Mouse (Mus musculus) central nervous system, embryonic 11.5 days (tissue): Measurements from ENCODE around the gene Patl2. TPM values are rescaled to one million over a fixed set of nuclear protein-coding genes. Genes with fewer than 3 reads are reported as not detected.

Experiments used
- polyA plus RNA-seq: library from polyadenylated mRNA; depleted of rRNA; stranded (reverse); fragments of >200 nt; gene quantifications from 2 replicates; pipeline ENCODE4 v1.2.3, GENCODE M21; 2012; rRNA removed

Gene Patl2
- 0.02 TPM in 1 of 2 replicates, not detected in the other for polyA plus RNA-seq

DNA sequence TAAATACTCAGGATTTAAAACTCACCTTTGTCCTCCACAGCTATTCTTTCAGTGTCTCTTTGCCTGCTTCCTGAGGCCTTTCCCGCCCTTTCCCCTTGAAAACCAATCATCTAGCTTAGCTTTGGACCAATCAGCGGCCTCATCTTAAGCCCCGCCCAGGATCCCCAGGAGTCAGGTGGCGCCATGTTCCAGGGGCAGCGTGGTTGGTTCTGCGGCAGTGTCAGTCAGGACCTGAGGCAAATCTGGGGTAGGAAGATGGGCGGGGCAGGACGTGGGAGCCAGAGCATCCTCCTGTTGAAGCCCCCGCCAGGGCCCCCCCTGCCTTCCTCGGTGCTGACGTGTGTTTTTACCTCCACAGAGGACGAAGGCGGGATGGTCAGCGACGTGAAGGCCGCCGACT lies at the start of gene Patl2, which contains the start of gene Terb2:
TSS of gene Patl2 (minus strand) at position 84 of the 400 bp plus-strand sequence.
TSS of gene Terb2 (plus strand) at position 167 of the 400 bp plus-strand sequence.

GRCm38 (mm10) chr2:122234611-122235288 lies 48.8 kb upstream of the Patl2 start, which contains the start of gene Sord:
Gene Sord, plus strand, starts transcription at chr2:122234749.

DNA sequence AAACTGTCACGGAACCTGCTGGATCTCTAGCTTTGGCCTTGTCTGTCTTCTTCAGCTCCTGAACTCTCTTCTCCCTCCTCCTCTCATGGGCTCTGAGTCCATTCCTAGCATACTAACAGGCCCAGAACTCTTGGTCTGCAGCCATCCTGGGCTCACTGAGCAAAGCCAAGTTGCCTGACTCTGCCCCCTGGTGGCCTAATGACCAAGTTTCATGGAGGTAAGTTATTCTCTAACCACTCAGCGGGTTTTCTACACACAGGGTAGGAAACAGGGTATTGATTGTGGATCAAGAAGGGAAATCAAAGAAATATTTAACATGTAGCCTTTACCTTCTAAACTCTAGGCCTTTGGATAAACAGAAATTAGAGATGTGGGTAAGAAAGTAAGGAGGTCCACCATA lies 25.3 kb downstream of the Patl2 start, which contains the start of gene Trim69:
TSS of gene Trim69 (plus strand) at position 21 of the 400 bp plus-strand sequence.

GRCm38 (mm10) chr2:122147508-122148241 lies 38.3 kb downstream of the Patl2 start, which contains the start of gene B2m:
Gene B2m, plus strand, starts transcription at chr2:122147686.

GRCm38 (mm10) chr2:122117961-122118958 lies 67.7 kb downstream of the Patl2 start, which contains the start of gene Spg11:
Gene Spg11, minus strand, starts transcription at chr2:122118386.

Other genes with a start within 250 kb of the Patl2 start
- 30.0 and 41.0 TPM in 2 replicates for gene Ctdspl2, start 230.2 kb downstream of the Patl2 start, polyA plus RNA-seq
- gene Mageb3, start 230.1 kb downstream of the Patl2 start, polyA plus RNA-seq = 0.22 and 0.45 TPM in 2 replicates
- 22.5 and 31.2 TPM in 2 replicates for gene Eif3j1, start 157.6 kb downstream of the Patl2 start, polyA plus RNA-seq
- 12.0 and 12.7 TPM in 2 replicates for gene Spg11, start 67.8 kb downstream of the Patl2 start, polyA plus RNA-seq
- gene B2m, start 38.5 kb downstream of the Patl2 start, polyA plus RNA-seq = 42.6 and 81.9 TPM in 2 replicates
- gene Trim69, start 25.5 kb downstream of the Patl2 start, polyA plus RNA-seq = 0.11 and 0.13 TPM in 2 replicates
- gene Terb2, start 83 bp upstream of the Patl2 start, polyA plus RNA-seq = not detected in 2 replicates
- gene Sord, start 48.6 kb upstream of the Patl2 start, polyA plus RNA-seq = 16.9 and 23.1 TPM in 2 replicates
- 0.02 TPM in 2 replicates for gene Duox2, start 112.3 kb upstream of the Patl2 start, polyA plus RNA-seq
- 0.04 TPM in 1 of 2 replicates, not detected in the other for gene Duoxa2, start 112.7 kb upstream of the Patl2 start, polyA plus RNA-seq
- 0.10 and 0.16 TPM in 2 replicates for gene Duoxa1, start 127.5 kb upstream of the Patl2 start, polyA plus RNA-seq
- gene Duox1, start 129.5 kb upstream of the Patl2 start, polyA plus RNA-seq = 0.02 and 0.04 TPM in 2 replicates
- gene Shf, start 183.0 kb upstream of the Patl2 start, polyA plus RNA-seq = 41.1 and 62.7 TPM in 2 replicates
- 0.11 and 0.12 TPM in 2 replicates for gene Slc28a2, start 240.3 kb upstream of the Patl2 start, polyA plus RNA-seq